Mouse (Mus musculus) spleen, adult 2 months (tissue): Measurements from ENCODE around the gene Slc39a11.

Experiments used
- CTCF ChIP-seq: fragments of 200-500 bp; IDR thresholded peaks from 2 replicates; pipeline ENCODE4 v1.5.1; 2011; ENCODE audit warnings: mild to moderate bottlenecking, inconsistent platforms; ENCODE audit not compliant: insufficient read depth, insufficient read length, insufficient replicate concordance; ENCODE audit errors: extremely low read depth
- POLR2A ChIP-seq: fragments of 200-500 bp; IDR thresholded peaks from 2 replicates; pipeline ENCODE4 v1.6.1; 2011; ENCODE audit warnings: low read depth, low read length, inconsistent platforms

- no peak for TF ChIP-seq CTCF
- TF ChIP-seq POLR2A: no peak
Observed at GRCm38 (mm10) chr11:113622028-113622427, 27.9 kb downstream of the Slc39a11 start.
